ENCODE assay signal across 9 mouse cellular contexts in genomic region chr1:74771931-74772620, GRCm38 (mm10). TPM values are rescaled to one million over a fixed set of nuclear protein-coding genes. Genes with fewer than 3 reads are reported as not detected.
DNase-seq lines count a peak whose midpoint lies in the region; ATAC-seq lines count a peak whose summit lies in the region.
"Had no signal": no experiment of that assay in that cellular context is flagged by ENCODE, and none has a peak within 500 bp of the region (broad histone marks: within the 10 kb centered on the region; RNA-seq: fewer than 3 reads in every experiment).

No protein-coding gene starts in this region.

- peaks cover 100% of the 10 kb centered on the region for H3K27me3 ChIP-seq in forebrain, embryonic 10.5 days (ENCODE audit: poor library complexity, severe bottlenecking)
- H3K27me3 ChIP-seq in neural tube, embryonic 13.5 days: peaks cover 98% of the 10 kb centered on the region

- H3K9ac ChIP-seq in neural tube, embryonic 13.5 days: peak overlapping the region; percentile 72

- H3K4me2 ChIP-seq in neural tube, embryonic 13.5 days: peak overlapping the region; percentile 80

- intact Hi-C loops in left cerebral cortex, postnatal 4 days (cut with DNase I): no loop called here

- DNase-seq in embryo, embryonic 11 days: peak; percentile 51
- no peak for DNase-seq in embryo, embryonic 10.5 days (ENCODE audit: low spot score)
- DNase-seq in A20 (ENCODE audit: low read depth, low spot score): peak; percentile 35
- no peak for DNase-seq in forebrain, embryonic 10.5 days (ENCODE audit: extremely low spot score, low spot score)
- peak; percentile 24 for DNase-seq in kidney, postnatal 14 days
- DNase-seq in left cerebral cortex, postnatal 4 days: no peak
- no peak for DNase-seq in layer of hippocampus, adult 8-10 months (ENCODE audit: low spot score in 2 of 2)

- peak overlapping the region; percentile 60 for H3K4me3 ChIP-seq in forebrain, embryonic 10.5 days
- H3K4me3 ChIP-seq in neural tube, embryonic 13.5 days: peak overlapping the region; percentile 45
- H3K4me3 ChIP-seq: erythroblast, embryonic 14.5 days had no signal

- no peaks in the 10 kb centered on the region for H3K9me3 ChIP-seq in forebrain, embryonic 10.5 days
- no peaks in the 10 kb centered on the region for H3K9me3 ChIP-seq in neural tube, embryonic 13.5 days

- no peaks in the 10 kb centered on the region for H3K36me3 ChIP-seq in forebrain, embryonic 10.5 days (replicated peaks)
- H3K36me3 ChIP-seq in neural tube, embryonic 13.5 days: no peaks in the 10 kb centered on the region

- WGBS in forebrain, embryonic 10.5 days: under 1% methylated on average over 51 of the region's 51 CpGs
- under 1% methylated on average over 42 of the region's 51 CpGs for WGBS in neural tube, embryonic 13.5 days

- ATAC-seq in neural tube, embryonic 13.5 days (ENCODE audit: low read depth): no peak

- H3K27ac ChIP-seq in forebrain, embryonic 10.5 days: peak overlapping the region; percentile 48; the same call in 1 of the 2 replicates
- H3K27ac ChIP-seq in neural tube, embryonic 13.5 days (replicated peaks): no peak overlapping the region

- H3K4me1 ChIP-seq in forebrain, embryonic 10.5 days: peaks cover 62% of the 10 kb centered on the region
- H3K4me1 ChIP-seq in neural tube, embryonic 13.5 days (replicated peaks): peaks cover 43% of the 10 kb centered on the region

RNA-seq across cellular contexts. Expression of gene Wnt6, which starts 0.4 kb away (rescaled TPM):
- polyA plus RNA-seq in forebrain, embryonic 10.5 days (2016; fragmentation: Nextera tagmentation; extraction: Ambion mirVana): 9.1 and 10.6 TPM in 2 replicates
- polyA plus RNA-seq in neural tube, embryonic 13.5 days (2015; fragmentation: Nextera tagmentation; extraction: Ambion mirVana): 8.9 and 10.0 TPM in 2 replicates
- total RNA-seq in left cerebral cortex, postnatal 4 days (2021): 1 to 10 TPM; 3.5 to 5.1 TPM
- 1 to 10 TPM; 1.0 to 1.7 (median 1.4) TPM for total RNA-seq in layer of hippocampus, adult 8-10 months (2022)
- polyA plus RNA-seq: erythroblast, embryonic 14.5 days had no signal

RNA-seq across cellular contexts. Expression of gene Wnt10a, which starts 19.2 kb away (rescaled TPM):
- polyA plus RNA-seq in forebrain, embryonic 10.5 days (2016; fragmentation: Nextera tagmentation; extraction: Ambion mirVana): 0.65 and 0.92 TPM in 2 replicates
- polyA plus RNA-seq in neural tube, embryonic 13.5 days (2015; fragmentation: Nextera tagmentation; extraction: Ambion mirVana): 0.13 and 0.15 TPM in 2 replicates
- under 1 TPM in 1 of 2 experiments, not detected in 1; 0.38 TPM for total RNA-seq in left cerebral cortex, postnatal 4 days (2021)
- total RNA-seq in layer of hippocampus, adult 8-10 months (2022): 1 to 10 TPM; 2.5 to 4.3 (median 3.3) TPM

RNA-seq across cellular contexts. Expression of gene Prkag3, which starts 23.1 kb away (rescaled TPM):
- 0.20 TPM in 1 of 2 replicates, not detected in the other for polyA plus RNA-seq in forebrain, embryonic 10.5 days (2016; fragmentation: Nextera tagmentation; extraction: Ambion mirVana)
- 0.39 TPM in 1 of 2 replicates, not detected in the other for polyA plus RNA-seq in neural tube, embryonic 13.5 days (2015; fragmentation: Nextera tagmentation; extraction: Ambion mirVana)
- total RNA-seq in left cerebral cortex, postnatal 4 days (2021): not detected
- under 1 TPM in 3 of 4 experiments, not detected in 1; 0.16 to 0.36 (median 0.19) TPM for total RNA-seq in layer of hippocampus, adult 8-10 months (2022)
- polyA plus RNA-seq: erythroblast, embryonic 14.5 days had no signal

RNA-seq across cellular contexts. Expression of gene Cyp27a1, which starts 58.7 kb away (rescaled TPM):
- 10.4 and 11.5 TPM in 2 replicates for polyA plus RNA-seq in forebrain, embryonic 10.5 days (2016; fragmentation: Nextera tagmentation; extraction: Ambion mirVana)
- polyA plus RNA-seq in neural tube, embryonic 13.5 days (2015; fragmentation: Nextera tagmentation; extraction: Ambion mirVana): 2.9 and 4.0 TPM in 2 replicates
- total RNA-seq in left cerebral cortex, postnatal 4 days (2021): under 1 TPM; 0.70 TPM
- total RNA-seq in layer of hippocampus, adult 8-10 months (2022): 1 to 10 TPM; 6.0 to 7.1 (median 7.0) TPM

Comparison
In these comparisons a context has a peak if more than half of its experiments do, and no peak if none do; other contexts are left out.
1. DNase-seq: peak in embryo, embryonic 11 days (single experiment), A20 (single experiment) and kidney, postnatal 14 days (single experiment); none in embryo, embryonic 10.5 days (single experiment), forebrain, embryonic 10.5 days (single experiment), left cerebral cortex, postnatal 4 days (single experiment) and layer of hippocampus, adult 8-10 months (0 of 2).